Mouse (Mus musculus): ENCODE measurements at regions not wholly inside any gene's neighbourhood (a gene's known extent, or its start where the extent isn't known, plus 50 kb on each side); places are given as distances from the start of the nearest gene placed in this dataset.
A peak's percentile ranks its signal among the peaks of the same experiment; 100 is the strongest.
"Not testable (repeated sequence)": the region's sequence is repeated elsewhere in the genome, so short reads cannot be mapped to it uniquely, and the experiment has no call there.

DNA sequence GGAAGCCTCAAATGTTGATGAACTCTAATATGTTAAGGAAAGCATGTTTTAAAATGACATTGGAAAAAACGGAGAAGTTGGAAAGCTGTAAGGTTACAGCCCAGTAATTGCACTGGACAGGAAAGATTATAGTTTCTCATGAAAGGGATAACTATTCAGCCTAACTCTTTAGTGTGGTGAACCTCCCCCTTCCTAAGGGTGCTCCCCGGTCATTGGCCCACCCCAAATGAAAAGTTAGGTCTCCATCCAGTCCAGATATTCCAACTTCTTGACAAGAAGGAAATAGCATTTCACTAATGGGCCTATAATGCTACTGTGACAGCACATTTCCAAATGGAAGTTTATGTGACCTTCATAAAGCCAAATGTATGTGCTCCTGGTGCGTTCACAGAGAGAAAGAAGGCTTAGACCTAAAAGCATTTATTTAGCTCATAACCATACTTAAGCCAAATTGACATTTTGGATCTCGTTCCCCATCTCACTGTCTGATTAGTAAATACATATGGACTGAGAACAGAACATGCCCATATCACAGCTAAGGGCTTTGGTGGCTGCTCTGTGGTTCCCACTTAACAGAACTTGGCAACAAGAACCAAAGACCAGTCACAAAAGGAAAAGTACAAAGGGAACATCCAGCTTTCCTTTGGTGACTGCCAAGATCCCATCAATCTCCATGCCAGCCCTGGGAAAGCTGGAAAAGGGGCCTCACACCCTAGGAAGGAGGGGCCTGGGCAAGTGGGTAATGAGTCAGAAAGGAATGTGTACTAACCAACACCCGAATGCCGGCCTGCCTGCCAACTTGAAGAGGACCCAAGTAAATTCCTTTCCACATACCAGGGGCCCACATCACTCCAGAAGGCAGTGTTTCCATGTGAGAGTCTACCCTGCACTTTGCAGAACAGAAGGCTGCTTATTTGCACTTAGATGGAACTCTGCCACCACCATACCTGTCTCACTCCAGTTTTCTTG, 155.1 kb upstream of the Chst7 start:
- intact Hi-C loops (cut with DNase I): no loop called here

DNA sequence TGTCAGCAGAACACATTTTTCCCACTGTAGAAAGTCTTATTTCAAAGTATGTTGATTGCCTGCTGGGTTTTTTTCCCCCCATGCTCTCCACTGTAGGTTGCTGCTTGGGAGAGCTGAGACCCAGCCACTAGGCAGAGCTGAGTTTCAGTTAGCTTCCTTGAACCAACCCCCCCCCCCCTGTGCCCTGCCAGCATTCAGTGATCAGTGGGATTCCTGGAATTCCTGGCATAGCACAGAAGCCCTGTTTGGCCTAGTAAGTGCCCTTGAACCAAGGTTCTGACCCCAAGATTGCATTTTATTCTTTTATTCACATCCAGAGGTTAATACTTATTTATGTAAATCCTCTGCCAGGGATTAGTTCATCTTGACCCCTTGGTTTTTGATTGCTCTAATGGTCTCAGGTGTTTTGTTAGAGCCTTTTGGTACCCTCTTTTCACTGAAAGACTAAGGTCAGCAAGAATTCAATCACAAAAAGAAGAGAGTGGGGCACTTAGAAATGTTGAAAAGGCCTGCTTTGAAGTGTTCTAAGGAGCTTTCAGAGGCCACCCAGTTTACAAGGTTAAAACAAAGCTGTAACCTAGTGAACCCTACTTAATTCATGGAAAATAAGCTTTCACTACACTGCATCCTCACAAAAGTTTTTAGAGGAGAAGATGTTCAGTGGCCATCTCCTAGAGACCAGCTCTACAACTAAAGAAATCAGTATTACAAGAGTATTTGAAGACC, 152.6 kb upstream of the Chst7 start:
- intact Hi-C loops (cut with DNase I): no loop called here
- no peak for DNase-seq (ENCODE audit: low spot score)

More for the DNA sequence above, 155.1 kb upstream of the Chst7 start:
- peak; percentile 1 for DNase-seq (ENCODE audit: low spot score)

DNA sequence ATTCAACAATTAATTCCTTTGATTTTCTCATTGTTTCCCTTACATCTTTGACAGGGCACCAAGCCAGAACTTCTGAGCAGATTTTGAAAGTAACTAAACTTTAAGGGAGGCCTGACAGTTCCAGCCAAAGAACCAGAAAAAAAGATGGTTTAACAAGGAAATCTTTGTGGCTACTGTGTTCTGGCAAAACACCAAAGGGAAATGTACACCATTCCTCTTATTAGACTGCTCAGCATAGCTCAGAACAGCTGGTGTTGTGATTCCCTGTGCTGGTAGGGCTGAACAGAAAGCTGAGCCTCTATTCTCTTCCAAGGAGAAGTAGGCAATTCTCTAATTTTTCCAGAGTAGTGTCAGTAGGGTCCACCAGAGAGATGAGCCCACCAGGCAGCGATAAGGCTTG, 142.4 kb upstream of the Chst7 start:
- DNase-seq (ENCODE audit: low spot score): no peak
- intact Hi-C loops (cut with DNase I): no loop called here

DNA sequence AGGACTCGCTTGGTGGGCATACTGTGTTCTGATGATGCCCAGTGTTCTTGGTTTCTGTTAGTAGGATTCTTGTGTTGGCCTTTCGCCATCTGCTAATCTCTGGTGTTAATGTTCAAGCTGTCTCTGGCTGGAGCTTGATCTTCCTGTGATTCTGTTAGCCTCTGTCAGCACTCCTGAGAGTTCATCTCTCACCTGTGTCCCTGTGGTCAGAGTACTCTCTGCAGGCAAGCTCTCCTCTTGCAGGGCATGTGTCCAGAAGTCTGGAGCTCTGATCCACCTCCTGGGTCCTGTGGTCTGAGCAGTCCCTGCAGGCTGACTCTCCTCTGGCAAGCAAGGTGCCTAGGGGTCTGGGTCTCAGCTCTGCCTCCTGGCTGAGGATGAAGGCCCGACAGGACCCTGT, 130.0 kb upstream of the Chst7 start:
- intact Hi-C loops (cut with DNase I): not testable (repeated sequence)

GRCm38 (mm10) chrX:19929866-19930265, 129.5 kb upstream of the Chst7 start:
- intact Hi-C loops (cut with DNase I): no loop called here
- DNase-seq (ENCODE audit: low spot score): no peak

More for the DNA sequence above, 130.0 kb upstream of the Chst7 start:
- DNase-seq (ENCODE audit: low spot score): not testable (repeated sequence)

- intact Hi-C loops (cut with DNase I): no loop called here
- no peak for DNase-seq (ENCODE audit: low spot score)
Observed at GRCm38 (mm10) chrX:19943305-19943704, 116.1 kb upstream of the Chst7 start.

Data from heart, postnatal 25 days (tissue).